In genomic region chr12:91927576-91927975, GRCm38 (mm10) we compare ENCODE assay signal across 5 mouse cellular contexts.
"Had no signal": no experiment of that assay in that cellular context is flagged by ENCODE, and none has a peak within 500 bp of the region (broad histone marks: within the 10 kb centered on the region; RNA-seq: fewer than 3 reads in every experiment).

No protein-coding gene starts in this region.

- DNase-seq: kidney, adult 8-10 months; lung, adult 2 months; lung, postnatal 10 days; thymus, adult 2 months; thymus, postnatal 25 days had no signal
